Mouse (Mus musculus): ENCODE data around the gene Hnrnpll.

DNA sequence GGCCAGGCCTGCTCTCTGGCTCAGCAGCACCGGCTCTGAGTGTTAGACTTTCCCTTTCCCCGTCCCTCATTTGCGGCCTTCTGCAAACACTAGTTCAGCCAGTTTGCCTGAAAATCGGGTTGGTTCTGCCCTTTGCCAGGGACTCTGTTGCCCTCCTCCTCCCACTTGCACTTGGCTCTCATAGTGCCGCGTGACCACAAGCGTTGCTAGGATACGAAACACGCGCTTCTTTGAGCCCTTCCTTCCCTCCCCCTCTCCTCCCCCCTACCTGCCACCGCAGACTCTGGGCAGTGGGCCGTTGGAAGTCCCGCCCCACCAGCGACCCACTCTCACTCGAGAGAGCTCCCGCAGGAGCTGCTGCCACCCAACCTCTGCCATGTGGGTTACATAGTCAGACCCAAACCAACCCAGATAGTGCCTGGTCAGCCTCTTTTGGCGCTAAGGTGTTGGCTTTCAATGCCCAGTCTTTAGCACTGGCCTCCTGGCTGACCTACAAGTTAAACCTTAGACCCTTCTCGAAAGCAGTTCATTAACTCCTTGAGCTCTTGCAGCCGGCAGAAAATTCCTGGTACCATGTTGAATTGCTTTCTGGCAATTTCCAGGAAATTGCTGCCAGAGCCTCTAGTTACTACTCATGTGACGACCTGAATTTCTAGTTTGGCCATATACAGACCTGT, 34.0 kb upstream of the Hnrnpll start:
- no peak for TF ChIP-seq CTCF (IDR thresholded peaks at IDR 0.05; ENCODE audit: extremely low read depth, insufficient read depth, low read length)
- TF ChIP-seq POLR2A (IDR thresholded peaks at IDR 0.05; ENCODE audit: extremely low read depth, insufficient read depth, low read length): no peak

Measured in cortical plate, adult 2 months (tissue).